41 mouse cellular contexts compared by ENCODE assay signal in the genomic region with DNA sequence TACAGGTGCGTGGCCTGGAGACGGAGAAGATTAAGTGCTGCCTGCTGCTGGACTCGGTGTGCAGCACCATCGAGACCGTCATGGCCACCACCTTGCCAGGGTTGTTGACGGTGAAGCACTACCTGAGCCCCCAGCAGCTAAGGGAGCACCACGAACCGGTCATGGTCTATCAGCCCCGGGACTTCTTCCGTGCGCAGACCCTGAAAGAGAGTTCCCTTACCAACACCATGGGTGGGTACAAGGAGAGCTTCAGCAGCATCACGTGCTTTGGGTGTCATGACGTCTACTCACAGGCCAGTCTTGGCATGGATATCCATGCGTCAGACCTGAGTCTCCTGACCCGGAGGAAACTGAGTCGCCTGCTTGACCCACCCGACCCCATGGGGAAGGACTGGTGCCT. TPM values are rescaled to one million over a fixed set of nuclear protein-coding genes. Genes with fewer than 3 reads are reported as not detected.
DNase-seq lines count a peak whose midpoint lies in the region; ATAC-seq and TF ChIP-seq lines count a peak whose summit lies in the region.
"Had no signal": no experiment of that assay in that cellular context is flagged by ENCODE, and none has a peak within 500 bp of the region (broad histone marks: within the 10 kb centered on the region; RNA-seq: fewer than 3 reads in every experiment).

No protein-coding gene starts in this region.

- H3K4me3 ChIP-seq in heart, embryonic 11.5 days (ENCODE audit: low read depth, low read length) = no peak overlapping the region
- H3K4me3 ChIP-seq in liver, embryonic 11.5 days (ENCODE audit: low read depth, low read length) = no peak overlapping the region
- H3K4me3 ChIP-seq in E14TG2a.4 (replicated peaks; ENCODE audit: low read length) = 0 out of 2 replicates have a peak overlapping the region, but pooled peaks have one; percentile 32
- H3K4me3 ChIP-seq in embryonic facial prominence, embryonic 13.5 days = no peak overlapping the region
- no peak overlapping the region for H3K4me3 ChIP-seq in layer of hippocampus, adult 2 months
- H3K4me3 ChIP-seq: embryonic facial prominence, embryonic 15.5 days; forebrain, embryonic 12.5 days; megakaryocyte, embryonic 14.5 days had no signal

- no peaks in the 10 kb centered on the region for H3K27me3 ChIP-seq in heart, embryonic 11.5 days (ENCODE audit: control insufficient read depth, insufficient read depth, low read length)
- no peaks in the 10 kb centered on the region for H3K27me3 ChIP-seq in liver, embryonic 11.5 days (replicated peaks; ENCODE audit: control insufficient read depth, insufficient read depth, low read length)
- H3K27me3 ChIP-seq in E14TG2a.4 (ENCODE audit: insufficient read depth, low read length) = no peaks in the 10 kb centered on the region
- no peaks in the 10 kb centered on the region for H3K27me3 ChIP-seq in embryonic facial prominence, embryonic 13.5 days
- H3K27me3 ChIP-seq: embryonic facial prominence, embryonic 15.5 days; forebrain, embryonic 12.5 days; megakaryocyte, embryonic 14.5 days had no signal

- no peak for DNase-seq in heart, postnatal 14 days
- DNase-seq in liver, embryonic 11.5 days (ENCODE audit: low spot score) = no peak
- no peak for DNase-seq in liver
- DNase-seq in layer of hippocampus, adult 2 months (ENCODE audit: low spot score in 2 of 2) = no peak
- DNase-seq: adrenal gland, adult 2 months; cerebellum, adult 11 months; cerebellum, adult 9-10 months; embryo, embryonic 11 days; forebrain, postnatal 0 days; heart, postnatal 36 days; kidney, adult 9 months; kidney, postnatal 14 days; lung, postnatal 4 days; retina, postnatal 1 day; right cerebral cortex, postnatal 14 days; thymus, postnatal 4 days had no signal

- ATAC-seq in heart, embryonic 11.5 days (replicated peaks; ENCODE audit: insufficient number of reproducible peaks, low FRiP score, low TSS enrichment) = 0 out of 2 replicates have a peak, but pooled peaks have one; percentile 27
- peak; percentile 7; the same call in 1 of the 2 replicates for ATAC-seq in liver, embryonic 11.5 days (replicated peaks; ENCODE audit: low FRiP score)
- ATAC-seq in embryonic facial prominence, embryonic 13.5 days (ENCODE audit: insufficient number of reproducible peaks, insufficient read depth, low FRiP score, low TSS enrichment, low read depth) = peak; percentile 54; the same call in 1 of the 2 replicates
- ATAC-seq: activated CD4-positive, CD25-positive, alpha-beta regulatory T cell, adult 4 months; CD4-positive, CD25-positive, alpha-beta regulatory T cell, adult 4 months; forebrain, postnatal 0 days; intestine, embryonic 16.5 days; lung, postnatal 0 days had no signal

- H3K36me3 ChIP-seq in heart, embryonic 11.5 days (ENCODE audit: control insufficient read depth, insufficient read depth, low read length) = 0 out of 2 replicates have a peak, but pooled peaks cover 5% of the 10 kb centered on the region
- H3K36me3 ChIP-seq in liver, embryonic 11.5 days (ENCODE audit: control insufficient read depth, insufficient read depth, low read length) = peaks cover 10% of the 10 kb centered on the region; the same call in 1 of the 2 replicates
- H3K36me3 ChIP-seq in E14TG2a.4 (ENCODE audit: insufficient read depth, low read length) = peaks cover 17% of the 10 kb centered on the region
- H3K36me3 ChIP-seq in embryonic facial prominence, embryonic 13.5 days = peaks cover 46% of the 10 kb centered on the region

- no peak overlapping the region for H3K27ac ChIP-seq in heart, embryonic 11.5 days (ENCODE audit: low read depth, low read length)
- H3K27ac ChIP-seq in liver, embryonic 11.5 days (ENCODE audit: low read depth, low read length) = no peak overlapping the region
- no peak overlapping the region for H3K27ac ChIP-seq in embryonic facial prominence, embryonic 13.5 days
- H3K27ac ChIP-seq in layer of hippocampus, adult 2 months = no peak overlapping the region
- H3K27ac ChIP-seq: embryonic facial prominence, embryonic 15.5 days; forebrain, embryonic 12.5 days had no signal

- intact Hi-C loops in heart, postnatal 14 days (cut with DNase I) = no loop called here

- TF ChIP-seq CTCF in E14TG2a.4 (conservative IDR thresholded peaks at IDR 0.05; ENCODE audit: low read length) = no peak
- TF ChIP-seq CTCF in layer of hippocampus, adult 2 months (conservative IDR thresholded peaks at IDR 0.05) = no peak

- H3K4me2 ChIP-seq in heart, embryonic 11.5 days = no peak overlapping the region
- H3K4me2 ChIP-seq in liver, embryonic 11.5 days = no peak overlapping the region
- H3K4me2 ChIP-seq in embryonic facial prominence, embryonic 13.5 days = no peak overlapping the region
- H3K4me2 ChIP-seq: embryonic facial prominence, embryonic 15.5 days; forebrain, embryonic 12.5 days had no signal

- 95% methylated on average over 17 of the region's 17 CpGs for WGBS in heart, embryonic 11.5 days (ENCODE audit: insufficient replicate concordance)
- 95% methylated on average over 17 of the region's 17 CpGs for WGBS in liver, embryonic 11.5 days
- WGBS in embryonic facial prominence, embryonic 13.5 days = 94% methylated on average over 17 of the region's 17 CpGs

- H3K9me3 ChIP-seq in heart, embryonic 11.5 days (replicated peaks; ENCODE audit: control insufficient read depth, low read length) = no peaks in the 10 kb centered on the region
- H3K9me3 ChIP-seq in liver, embryonic 11.5 days (ENCODE audit: control insufficient read depth, low read length) = no peaks in the 10 kb centered on the region
- H3K9me3 ChIP-seq in E14TG2a.4 (ENCODE audit: low read length) = no peaks in the 10 kb centered on the region
- H3K9me3 ChIP-seq in embryonic facial prominence, embryonic 13.5 days = no peaks in the 10 kb centered on the region
- H3K9me3 ChIP-seq: embryonic facial prominence, embryonic 15.5 days; forebrain, embryonic 12.5 days had no signal

- no peak overlapping the region for H3K9ac ChIP-seq in heart, embryonic 11.5 days (ENCODE audit: low read depth, low read length)
- H3K9ac ChIP-seq in liver, embryonic 11.5 days (ENCODE audit: low read depth, low read length) = no peak overlapping the region
- no peak overlapping the region for H3K9ac ChIP-seq in embryonic facial prominence, embryonic 13.5 days
- H3K9ac ChIP-seq: embryonic facial prominence, embryonic 15.5 days; forebrain, embryonic 12.5 days; forebrain, postnatal 0 days had no signal

- H3K4me1 ChIP-seq in heart, embryonic 11.5 days (ENCODE audit: control insufficient read depth, insufficient read depth, low read length) = no peaks in the 10 kb centered on the region
- H3K4me1 ChIP-seq in liver, embryonic 11.5 days (replicated peaks; ENCODE audit: control insufficient read depth, insufficient read depth, low read length) = no peaks in the 10 kb centered on the region
- H3K4me1 ChIP-seq in E14TG2a.4 (replicated peaks; ENCODE audit: low read depth, low read length) = peaks cover 7% of the 10 kb centered on the region; the same call in 1 of the 2 replicates
- H3K4me1 ChIP-seq in embryonic facial prominence, embryonic 13.5 days = no peaks in the 10 kb centered on the region
- H3K4me1 ChIP-seq: embryonic facial prominence, embryonic 15.5 days; forebrain, embryonic 12.5 days had no signal

RNA-seq across cellular contexts. Expression of a gene that starts 25.0 kb away (rescaled TPM):
- polyA plus RNA-seq in heart, embryonic 11.5 days (2014; fragmentation: Nextera tagmentation; extraction: Ambion mirVana) = not detected in 2 replicates
- not detected for total RNA-seq in heart, postnatal 14 days (2021)
- polyA plus RNA-seq in liver, embryonic 11.5 days (2014; fragmentation: Nextera tagmentation; extraction: Ambion mirVana) = not detected in 2 replicates
- not detected in 2 replicates for polyA plus RNA-seq in embryonic facial prominence, embryonic 13.5 days (2015; fragmentation: Nextera tagmentation; extraction: Ambion mirVana)
- not detected for total RNA-seq in layer of hippocampus, adult 2 months (2021)
- total RNA-seq: adrenal gland, adult 2 months; forebrain, postnatal 0 days; gastrocnemius, adult 8-10 months; gastrocnemius, postnatal 4 days; heart, adult 8-10 months; heart, postnatal 36 days; layer of hippocampus, postnatal 10 days; left cerebral cortex, adult 18-20 months; left cerebral cortex, postnatal 14 days; liver, adult 2 months had no signal
- polyA plus RNA-seq: activated CD4-positive, CD25-positive, alpha-beta regulatory T cell, adult 4 months; adrenal gland, adult 2 months; CD4-positive, CD25-positive, alpha-beta regulatory T cell, adult 4 months; embryonic facial prominence, embryonic 15.5 days; forebrain, embryonic 12.5 days; forebrain, postnatal 0 days; heart, embryonic 14.5 days; intestine, embryonic 16.5 days; limb, embryonic 11.5 days; liver, adult 2 months; liver, embryonic 16.5 days; lung, postnatal 0 days; neural tube, embryonic 14.5 days; small intestine, adult 2 months; stomach, embryonic 14.5 days; testis, adult 2 months; thymus, postnatal 0 days had no signal

RNA-seq across cellular contexts. Expression of a gene that starts 41.5 kb away (rescaled TPM):
- polyA plus RNA-seq in heart, embryonic 11.5 days (2014; fragmentation: Nextera tagmentation; extraction: Ambion mirVana) = not detected in 2 replicates
- not detected for total RNA-seq in heart, postnatal 14 days (2021)
- polyA plus RNA-seq in liver, embryonic 11.5 days (2014; fragmentation: Nextera tagmentation; extraction: Ambion mirVana) = not detected in 2 replicates
- not detected in 2 replicates for polyA plus RNA-seq in embryonic facial prominence, embryonic 13.5 days (2015; fragmentation: Nextera tagmentation; extraction: Ambion mirVana)
- total RNA-seq in layer of hippocampus, adult 2 months (2021) = not detected
- total RNA-seq: adrenal gland, adult 2 months; forebrain, postnatal 0 days; gastrocnemius, adult 8-10 months; gastrocnemius, postnatal 4 days; heart, adult 8-10 months; heart, postnatal 36 days; layer of hippocampus, postnatal 10 days; left cerebral cortex, adult 18-20 months; left cerebral cortex, postnatal 14 days; liver, adult 2 months had no signal
- polyA plus RNA-seq: activated CD4-positive, CD25-positive, alpha-beta regulatory T cell, adult 4 months; adrenal gland, adult 2 months; CD4-positive, CD25-positive, alpha-beta regulatory T cell, adult 4 months; forebrain, embryonic 12.5 days; forebrain, postnatal 0 days; heart, embryonic 14.5 days; intestine, embryonic 16.5 days; limb, embryonic 11.5 days; liver, adult 2 months; liver, embryonic 16.5 days; lung, postnatal 0 days; neural tube, embryonic 14.5 days; small intestine, adult 2 months; stomach, embryonic 14.5 days; testis, adult 2 months; thymus, postnatal 0 days had no signal
